Mouse (Mus musculus): ENCODE data around the gene Kiss1r. TPM values are rescaled to one million over a fixed set of nuclear protein-coding genes. Genes with fewer than 3 reads are reported as not detected.

Gene Kiss1r
- polyA plus RNA-seq, 1 experiment from 2014 or later = 0.87 TPM

DNA sequence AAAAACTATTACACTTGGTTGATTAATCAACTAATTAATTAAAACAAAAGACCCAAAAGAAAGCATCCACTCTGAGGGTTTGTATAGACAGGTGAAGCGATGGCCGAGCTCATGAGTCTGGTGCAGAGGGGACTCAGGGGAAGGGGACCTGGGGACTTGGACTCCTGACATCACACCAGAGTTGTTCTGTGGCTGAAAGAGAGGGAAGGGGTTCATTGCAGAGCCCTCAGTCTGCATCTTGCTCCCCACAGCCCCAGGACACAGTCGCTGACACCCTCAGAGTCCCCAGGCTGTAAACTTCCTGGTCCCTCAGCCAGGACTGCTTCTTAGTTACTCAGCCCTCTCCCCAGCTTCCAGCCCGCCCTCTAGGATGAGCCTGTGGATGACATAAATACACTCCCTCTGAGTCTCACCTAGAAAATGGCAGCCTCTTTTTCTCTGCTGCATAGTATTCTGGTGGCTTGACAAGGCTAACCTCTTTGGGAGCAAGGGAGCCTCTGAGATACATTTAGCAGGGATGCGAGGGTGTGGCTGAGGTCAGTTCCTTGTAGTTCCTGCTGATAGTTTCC lies 845 bp downstream of the Kiss1r start:
- H3K36me3 ChIP-seq = 0 out of 2 replicates have a peak, but pooled peaks cover 1% of the 10 kb centered on the region
- H3K4me2 ChIP-seq = peak overlapping the region; percentile 81
- H3K4me3 ChIP-seq = no peak overlapping the region
- no peak overlapping the region for H3K27ac ChIP-seq
- H3K9ac ChIP-seq = no peak overlapping the region
- H3K9me3 ChIP-seq = no peaks in the 10 kb centered on the region
- H3K27me3 ChIP-seq = peaks cover 52% of the 10 kb centered on the region
- H3K4me1 ChIP-seq = peaks cover 63% of the 10 kb centered on the region
- 67% methylated on average over 5 of the region's 5 CpGs for WGBS
- ATAC-seq (ENCODE audit: borderline replicate concordance, extremely low read depth, low FRiP score, low TSS enrichment) = no peak

DNA sequence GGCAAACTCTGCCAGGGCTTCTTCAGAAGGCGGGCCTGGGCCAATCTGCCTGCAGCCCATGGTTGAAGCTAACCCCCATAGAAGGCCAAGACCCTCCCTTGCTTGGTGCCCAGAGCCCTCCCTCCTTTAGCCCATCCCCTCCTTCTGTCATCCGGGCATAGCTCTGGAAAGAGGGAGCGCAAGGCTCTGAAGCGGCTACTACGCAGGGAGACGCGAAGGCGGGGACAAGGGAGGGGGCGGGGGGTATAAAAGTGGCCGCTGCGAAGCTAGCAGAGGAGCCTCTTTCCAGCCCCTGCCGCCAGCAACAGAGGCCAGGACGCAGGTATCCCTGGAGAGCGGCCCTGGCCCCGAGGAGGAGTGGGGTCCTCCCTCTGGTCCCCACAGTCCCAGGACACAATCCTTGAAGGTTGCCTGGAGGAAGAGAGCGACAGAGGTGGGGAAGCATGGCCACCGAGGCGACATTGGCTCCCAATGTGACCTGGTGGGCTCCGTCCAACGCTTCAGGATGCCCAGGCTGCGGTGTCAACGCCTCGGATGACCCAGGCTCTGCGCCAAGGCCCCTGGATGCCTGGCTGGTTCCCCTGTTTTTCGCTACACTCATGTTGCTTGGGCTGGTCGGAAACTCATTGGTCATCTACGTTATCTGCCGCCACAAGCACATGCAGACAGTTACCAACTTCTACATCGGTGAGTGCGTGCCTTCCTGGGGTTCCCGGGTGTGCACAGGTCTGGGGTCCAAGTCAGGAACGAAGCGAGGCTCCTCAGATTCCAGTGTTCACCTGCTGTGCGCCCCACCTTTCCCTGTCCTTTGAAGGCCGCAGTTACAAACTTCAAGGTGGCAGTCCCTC lies 1.7 kb downstream of the Kiss1r start:
- H3K4me1 ChIP-seq = peaks cover 63% of the 10 kb centered on the region
- H3K9ac ChIP-seq = 0 out of 2 replicates have a peak overlapping the region, but pooled peaks have one; percentile 7
- no peak for ATAC-seq (ENCODE audit: borderline replicate concordance, extremely low read depth, low FRiP score, low TSS enrichment)

DNA sequence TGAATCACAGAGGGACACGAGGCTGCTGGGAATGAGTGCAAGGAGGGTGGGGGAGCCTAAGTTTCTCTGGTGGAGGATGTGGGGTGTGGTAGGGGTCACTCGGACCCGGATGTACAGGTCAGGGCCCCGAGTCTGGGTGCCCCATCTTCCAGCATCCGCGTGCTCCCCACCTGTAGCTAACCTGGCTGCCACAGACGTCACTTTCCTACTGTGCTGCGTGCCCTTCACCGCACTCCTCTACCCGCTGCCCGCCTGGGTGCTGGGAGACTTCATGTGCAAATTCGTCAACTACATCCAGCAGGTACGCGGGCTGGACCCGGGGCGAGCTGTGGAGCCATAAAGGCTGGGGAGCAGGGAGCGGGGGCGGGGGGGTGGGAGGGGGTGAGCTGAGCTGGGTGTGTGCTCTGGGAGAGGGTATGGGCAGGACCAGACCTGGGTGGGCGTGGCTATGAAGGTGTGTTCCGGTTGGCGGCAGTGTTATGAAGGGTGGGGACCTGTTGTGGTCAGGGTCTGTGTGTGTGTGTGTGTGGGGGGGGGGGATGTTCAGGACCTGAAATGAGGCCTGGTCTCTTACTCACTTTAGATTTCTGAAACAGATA lies 2.6 kb downstream of the Kiss1r start:
- peak overlapping the region; percentile 47 for H3K4me2 ChIP-seq
- peak overlapping the region; percentile 19 for H3K4me3 ChIP-seq
- H3K36me3 ChIP-seq = no peaks in the 10 kb centered on the region
- H3K27me3 ChIP-seq = peaks cover 62% of the 10 kb centered on the region
- 5% methylated on average over 21 of the region's 21 CpGs for WGBS
- peaks cover 57% of the 10 kb centered on the region for H3K4me1 ChIP-seq
- no peak overlapping the region for H3K27ac ChIP-seq
- no peak overlapping the region for H3K9ac ChIP-seq
- 0 out of 2 replicates have a peak, but pooled peaks have one; percentile 9 for ATAC-seq (ENCODE audit: borderline replicate concordance, extremely low read depth, low FRiP score, low TSS enrichment)
- H3K9me3 ChIP-seq = no peaks in the 10 kb centered on the region

More for the DNA sequence above, 1.7 kb downstream of the Kiss1r start:
- no peaks in the 10 kb centered on the region for H3K9me3 ChIP-seq
- WGBS = 7% methylated on average over 35 of the region's 35 CpGs
- H3K4me2 ChIP-seq = peak overlapping the region; percentile 47
- H3K36me3 ChIP-seq = no peaks in the 10 kb centered on the region
- H3K27me3 ChIP-seq = peaks cover 61% of the 10 kb centered on the region
- H3K27ac ChIP-seq = no peak overlapping the region
- H3K4me3 ChIP-seq = peak overlapping the region; percentile 24

DNA sequence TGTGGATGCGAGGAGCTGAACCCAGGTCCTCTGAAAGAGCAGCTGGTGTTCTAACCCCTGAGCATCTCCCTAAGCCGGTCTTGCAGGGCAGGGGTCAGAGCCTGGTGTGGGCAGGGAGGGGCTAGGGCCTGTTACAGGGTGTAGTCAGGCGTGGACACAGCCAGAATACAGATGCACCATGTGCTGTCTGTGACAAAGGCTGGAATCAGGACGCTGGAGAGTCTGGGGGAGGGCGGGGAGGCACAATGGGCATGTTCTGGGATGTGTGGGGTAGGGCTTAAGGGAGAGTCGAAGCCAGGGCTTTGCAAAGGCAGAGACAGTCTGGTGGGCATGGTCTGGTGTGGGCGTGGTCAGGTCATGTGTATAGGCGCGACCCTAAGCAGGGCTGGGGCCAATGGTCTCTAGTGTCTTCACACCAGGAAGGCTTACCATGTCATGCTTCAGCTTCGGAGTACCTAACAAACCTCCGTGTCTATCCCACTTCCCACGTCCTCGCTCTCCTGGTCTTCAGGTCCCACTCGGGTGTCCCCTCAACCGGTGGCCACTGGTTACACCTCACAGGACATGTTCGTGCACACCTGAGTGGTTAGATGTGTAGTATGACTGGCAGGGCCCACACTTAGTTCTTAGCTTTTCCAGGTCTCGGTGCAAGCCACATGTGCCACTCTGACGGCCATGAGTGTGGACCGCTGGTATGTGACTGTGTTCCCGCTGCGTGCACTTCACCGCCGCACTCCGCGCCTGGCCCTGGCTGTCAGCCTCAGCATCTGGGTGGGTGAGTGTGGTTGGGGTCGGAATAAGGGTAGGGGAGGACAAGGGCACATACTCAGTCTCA lies 3.5 kb downstream of the Kiss1r start:
- 20% methylated on average over 26 of the region's 26 CpGs for WGBS
- no peak overlapping the region for H3K9ac ChIP-seq
- peak overlapping the region; percentile 29 for H3K4me3 ChIP-seq
- H3K4me1 ChIP-seq = peaks cover 48% of the 10 kb centered on the region
- H3K4me2 ChIP-seq = peak overlapping the region; percentile 53; the same call in 1 of the 2 replicates
- H3K27me3 ChIP-seq = peaks cover 62% of the 10 kb centered on the region
- no peak overlapping the region for H3K27ac ChIP-seq
- no peak; the same call in 1 of the 2 replicates for ATAC-seq (ENCODE audit: borderline replicate concordance, extremely low read depth, low FRiP score, low TSS enrichment)
- no peaks in the 10 kb centered on the region for H3K9me3 ChIP-seq
- H3K36me3 ChIP-seq = no peaks in the 10 kb centered on the region

DNA sequence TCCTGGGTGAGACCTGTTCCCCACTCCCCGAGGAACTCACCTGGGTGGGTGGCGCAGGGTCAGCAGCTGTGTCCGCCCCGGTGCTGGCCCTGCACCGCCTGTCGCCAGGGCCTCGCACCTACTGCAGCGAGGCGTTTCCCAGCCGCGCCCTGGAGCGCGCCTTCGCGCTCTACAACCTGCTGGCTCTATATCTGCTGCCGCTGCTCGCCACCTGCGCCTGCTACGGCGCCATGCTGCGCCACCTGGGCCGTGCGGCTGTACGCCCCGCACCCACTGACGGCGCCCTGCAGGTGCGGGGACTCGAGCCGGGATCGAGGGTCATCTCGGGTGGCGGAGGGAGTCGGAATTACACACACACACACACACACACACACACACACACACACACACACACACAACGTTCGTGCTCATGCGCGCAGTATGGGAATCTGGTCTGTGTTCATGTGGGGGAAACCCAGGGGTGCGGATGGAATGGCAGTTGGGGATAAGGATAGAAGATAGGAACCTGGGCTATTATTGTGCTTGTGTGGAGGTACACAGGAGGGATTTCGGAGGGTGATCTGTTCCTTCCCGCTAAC lies 4.3 kb downstream of the Kiss1r start, which contains the start of gene R3hdm4:
TSS of gene R3hdm4 (minus strand) at position 251 of the 578 bp plus-strand sequence.
- H3K36me3 ChIP-seq = no peaks in the 10 kb centered on the region
- H3K27me3 ChIP-seq = peaks cover 62% of the 10 kb centered on the region
- H3K4me3 ChIP-seq = peak within 1 kb of the TSS; percentile 29
- peaks cover 47% of the 10 kb centered on the region for H3K4me1 ChIP-seq
- H3K4me2 ChIP-seq = peak within 1 kb of the TSS; percentile 53
- WGBS = 4% methylated on average over 41 of the region's 41 CpGs
- no peaks in the 10 kb centered on the region for H3K9me3 ChIP-seq
- no peak within 1 kb of the TSS for H3K27ac ChIP-seq
- H3K9ac ChIP-seq = peak within 1 kb of the TSS; percentile 24; the same call in 1 of the 2 replicates
- ATAC-seq (ENCODE audit: borderline replicate concordance, extremely low read depth, low FRiP score, low TSS enrichment) = no peak

DNA sequence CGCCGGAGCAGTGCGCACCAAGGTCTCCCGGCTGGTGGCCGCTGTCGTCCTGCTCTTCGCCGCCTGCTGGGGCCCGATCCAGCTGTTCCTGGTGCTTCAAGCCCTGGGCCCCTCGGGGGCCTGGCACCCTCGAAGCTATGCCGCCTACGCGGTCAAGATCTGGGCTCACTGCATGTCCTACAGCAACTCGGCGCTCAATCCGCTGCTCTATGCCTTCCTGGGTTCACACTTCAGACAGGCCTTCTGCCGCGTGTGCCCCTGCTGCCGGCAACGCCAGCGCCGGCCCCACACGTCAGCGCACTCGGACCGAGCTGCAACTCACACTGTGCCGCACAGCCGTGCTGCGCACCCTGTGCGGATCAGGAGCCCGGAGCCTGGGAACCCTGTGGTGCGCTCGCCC lies 4.8 kb downstream of the Kiss1r start:
- Histone ChIP-seq H3K9ac (peak overlapping the region; percentile 24; the same call in 1 of the 2 replicates), H3K36me3 (no peaks in the 10 kb centered on the region), H3K4me1 (peaks cover 48% of the 10 kb centered on the region), H3K4me2 (peak overlapping the region; percentile 53), H3K27ac (no peak overlapping the region), H3K9me3 (no peaks in the 10 kb centered on the region), H3K27me3 (peaks cover 62% of the 10 kb centered on the region), H3K4me3 (peak overlapping the region; percentile 29)
- no peak for ATAC-seq (ENCODE audit: borderline replicate concordance, extremely low read depth, low FRiP score, low TSS enrichment)
- 2% methylated on average over 34 of the region's 34 CpGs for WGBS

DNA sequence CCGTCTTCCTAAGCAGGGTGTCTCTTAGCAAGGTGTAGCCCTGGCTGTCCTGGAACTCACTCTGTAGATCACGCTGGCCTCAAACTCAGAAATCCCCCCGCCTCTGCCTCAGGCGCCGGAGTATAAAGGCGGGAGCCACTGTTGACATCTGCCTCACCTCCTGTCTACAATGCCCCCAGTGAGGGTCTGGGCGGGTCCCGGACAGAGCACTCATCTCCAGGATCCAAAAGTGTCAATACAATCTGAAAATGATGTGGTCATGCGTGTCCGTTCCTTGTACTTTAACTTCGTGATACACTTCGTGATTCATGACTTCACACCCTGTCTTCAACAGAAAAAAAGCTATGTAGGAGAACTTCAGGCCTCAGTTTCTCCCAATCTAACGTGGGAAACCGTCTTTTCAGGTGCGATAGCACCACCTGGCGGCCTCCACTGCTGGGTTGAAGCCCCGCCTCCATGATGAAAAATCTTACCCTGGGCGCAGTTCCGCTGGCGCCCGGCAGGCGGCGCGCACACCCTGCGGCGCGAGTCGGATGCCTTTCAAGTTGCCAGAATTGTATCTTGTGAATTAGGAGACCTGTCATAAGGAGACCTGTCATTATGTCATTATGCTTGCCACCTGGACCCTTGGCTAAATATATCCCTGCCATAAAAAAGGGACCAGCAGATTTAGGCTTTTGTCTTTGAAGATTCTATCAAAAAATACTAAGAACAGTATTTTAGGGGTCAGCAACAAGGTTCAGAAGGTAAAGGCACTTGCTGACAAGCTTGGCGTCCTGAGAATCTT lies 8.4 kb downstream of the Kiss1r start:
- ATAC-seq (ENCODE audit: borderline replicate concordance, extremely low read depth, low FRiP score, low TSS enrichment) = no peak
- no peak overlapping the region for H3K27ac ChIP-seq
- H3K36me3 ChIP-seq = no peaks in the 10 kb centered on the region
- H3K4me2 ChIP-seq = peak overlapping the region; percentile 91
- no peak overlapping the region for H3K9ac ChIP-seq
- H3K9me3 ChIP-seq = no peaks in the 10 kb centered on the region
- peaks cover 34% of the 10 kb centered on the region for H3K27me3 ChIP-seq
- H3K4me1 ChIP-seq = peaks cover 45% of the 10 kb centered on the region
- peak overlapping the region; percentile 77 for H3K4me3 ChIP-seq
- 9% methylated on average over 29 of the region's 29 CpGs for WGBS

DNA sequence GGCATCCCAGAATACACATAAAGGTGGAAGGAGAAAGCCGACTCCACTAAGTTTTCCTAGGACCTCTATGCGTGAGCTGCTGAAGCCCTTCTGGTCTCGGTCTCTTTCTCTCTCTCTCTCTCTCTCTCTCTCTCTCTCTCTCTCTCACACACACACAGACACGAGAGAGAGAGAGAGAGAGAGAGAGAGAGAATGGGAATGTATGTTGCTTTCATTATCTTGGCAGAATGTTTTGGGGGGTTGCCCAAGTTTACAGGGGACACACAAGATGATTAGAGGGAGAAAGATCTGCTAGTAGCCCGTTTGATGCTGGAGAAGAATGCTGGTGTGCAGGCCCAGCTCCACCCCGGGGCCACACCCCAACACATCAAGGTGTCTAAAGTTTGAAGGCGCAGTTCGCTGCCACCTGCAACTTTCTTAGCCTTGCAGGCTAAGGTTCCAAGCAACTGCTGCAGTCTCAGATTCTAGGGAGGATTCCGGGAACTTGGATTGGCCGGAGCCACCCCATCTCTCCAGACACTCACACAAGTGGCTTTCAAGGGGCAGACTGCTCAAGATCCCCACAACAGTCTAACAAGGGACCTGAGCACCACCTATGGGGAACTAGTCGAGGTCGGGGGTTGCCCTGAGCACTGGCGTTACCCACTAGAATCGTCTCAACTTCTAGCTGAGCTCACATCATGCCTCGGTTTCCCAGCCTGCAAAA lies 9.2 kb downstream of the Kiss1r start:
- Histone ChIP-seq H3K4me3 (peak overlapping the region; percentile 77), H3K9me3 (no peaks in the 10 kb centered on the region), H3K27ac (peak overlapping the region; percentile 93), H3K4me2 (peak overlapping the region; percentile 91), H3K4me1 (peaks cover 43% of the 10 kb centered on the region), H3K36me3 (no peaks in the 10 kb centered on the region), H3K27me3 (peaks cover 27% of the 10 kb centered on the region), H3K9ac (peak overlapping the region; percentile 81)
- WGBS = 5% methylated on average over 15 of the region's 15 CpGs
- no peak; the same call in 1 of the 2 replicates for ATAC-seq (ENCODE audit: borderline replicate concordance, extremely low read depth, low FRiP score, low TSS enrichment)

DNA sequence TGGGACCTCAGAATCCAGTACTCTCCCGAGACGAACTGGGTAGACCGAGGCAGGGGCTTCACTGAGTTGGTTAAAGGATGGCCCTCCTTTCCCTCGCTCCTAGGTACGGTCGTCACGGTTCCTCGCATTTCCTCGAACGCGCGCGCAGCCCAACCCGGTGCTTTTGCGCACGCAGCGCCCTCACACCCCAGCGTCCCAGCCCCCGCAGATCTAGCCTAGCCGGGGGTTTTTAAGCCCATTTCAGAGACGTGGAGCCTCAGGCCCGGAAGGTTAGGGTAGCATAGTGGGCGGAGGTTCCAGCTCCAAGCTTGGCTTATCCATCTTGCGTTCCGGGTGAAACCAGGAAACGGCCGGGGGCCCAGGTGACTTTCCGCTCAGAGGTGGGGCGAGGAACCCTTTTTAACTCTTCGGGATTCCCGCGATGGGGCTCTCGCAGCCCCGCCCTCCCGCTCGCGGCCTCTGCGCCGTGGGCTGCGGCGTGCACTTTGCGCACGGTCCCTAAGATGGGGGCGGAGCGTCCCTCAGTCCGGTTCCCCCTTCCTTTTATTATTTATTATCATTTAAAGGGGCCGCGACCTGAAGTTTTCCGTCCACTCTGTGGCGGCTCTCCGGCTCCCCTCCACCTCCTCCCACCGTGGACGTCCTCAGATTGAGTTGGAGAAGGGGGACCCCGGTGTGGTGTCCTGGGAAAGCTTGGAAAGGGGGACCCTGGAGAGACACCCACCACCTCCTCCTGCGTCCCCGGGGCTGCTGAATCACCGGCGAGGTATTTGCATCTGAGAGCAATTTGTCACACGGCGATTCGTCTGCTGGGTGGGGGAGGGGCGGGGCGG lies 9.9 kb downstream of the Kiss1r start, which contains the start of gene Arid3a:
TSS of gene Arid3a (plus strand) at position 553 of the 833 bp plus-strand sequence.
- no peaks in the 10 kb centered on the region for H3K9me3 ChIP-seq
- under 1% methylated on average over 63 of the region's 63 CpGs for whole genome bisulfite sequencing
- peaks cover 44% of the 10 kb centered on the region for H3K4me1 ChIP-seq
- peaks cover 19% of the 10 kb centered on the region for H3K27me3 ChIP-seq
- peak within 1 kb of the TSS; percentile 81 for H3K9ac ChIP-seq
- H3K36me3 ChIP-seq = 0 out of 2 replicates have a peak, but pooled peaks cover under 1% of the 10 kb centered on the region
- peak; percentile 71 for ATAC-seq (ENCODE audit: borderline replicate concordance, extremely low read depth, low FRiP score, low TSS enrichment)
- peak within 1 kb of the TSS; percentile 77 for H3K4me3 ChIP-seq
- peak within 1 kb of the TSS; percentile 93 for H3K27ac ChIP-seq
- H3K4me2 ChIP-seq = peak within 1 kb of the TSS; percentile 91
